8 mouse cellular contexts compared by ENCODE assay signal in genomic region chr1:20951300-20951763, GRCm38 (mm10). TPM values are rescaled to one million over a fixed set of nuclear protein-coding genes. Genes with fewer than 3 reads are reported as not detected.
DNase-seq lines count a peak whose midpoint lies in the region; ATAC-seq and TF ChIP-seq lines count a peak whose summit lies in the region.

Efhc1 (plus strand) TSS chr1:20951626.

- WGBS in hindbrain, embryonic 10.5 days, result 1% methylated on average over 23 of the region's 23 CpGs
- 2% methylated on average over 21 of the region's 23 CpGs for WGBS in lung, embryonic 15.5 days
- WGBS in thymus, adult 2 months, result 9% methylated on average over 22 of the region's 23 CpGs

- peak within 1 kb of the TSS; percentile 95 for H3K27ac ChIP-seq in hindbrain, embryonic 10.5 days
- peak within 1 kb of the TSS; percentile 30 for H3K27ac ChIP-seq in lung, embryonic 15.5 days
- H3K27ac ChIP-seq in thymus, adult 2 months (ENCODE audit: control insufficient read depth, insufficient read depth, low read length), result no peak within 1 kb of the TSS

- H3K4me3 ChIP-seq in hindbrain, embryonic 10.5 days, result peak within 1 kb of the TSS; percentile 58
- H3K4me3 ChIP-seq in lung, embryonic 15.5 days, result peak within 1 kb of the TSS; percentile 53
- peak within 1 kb of the TSS; percentile 42 for H3K4me3 ChIP-seq in thymus, adult 2 months (ENCODE audit: control insufficient read depth, insufficient read depth, low read length)

- TF ChIP-seq CTCF in thymus, adult 2 months (IDR thresholded peaks at IDR 0.05; ENCODE audit: borderline replicate concordance, control insufficient read depth, extremely low read depth, insufficient read depth, low read length, poor library complexity), result no peak

- peak within 1 kb of the TSS; percentile 78 for H3K4me2 ChIP-seq in lung, embryonic 15.5 days

- no peak; the same call in 1 of the 2 replicates for TF ChIP-seq POLR2A in thymus, adult 2 months (IDR thresholded peaks at IDR 0.05; ENCODE audit: control insufficient read depth, extremely low read depth, insufficient read depth, low read length, poor library complexity)

- peaks cover 16% of the 10 kb centered on the region for H3K4me1 ChIP-seq in hindbrain, embryonic 10.5 days (replicated peaks)
- peaks cover 6% of the 10 kb centered on the region; the same call in 1 of the 2 replicates for H3K4me1 ChIP-seq in lung, embryonic 15.5 days
- peaks cover 11% of the 10 kb centered on the region for H3K4me1 ChIP-seq in thymus, adult 2 months (replicated peaks; ENCODE audit: control insufficient read depth, insufficient read depth, low read length)

- ATAC-seq in lung, embryonic 15.5 days (ENCODE audit: borderline replicate concordance, extremely low read depth, low FRiP score, low TSS enrichment), result peak; percentile 98

- H3K27me3 ChIP-seq in hindbrain, embryonic 10.5 days (ENCODE audit: insufficient read depth, poor library complexity, severe bottlenecking), result no peaks in the 10 kb centered on the region
- H3K27me3 ChIP-seq in lung, embryonic 15.5 days, result no peaks in the 10 kb centered on the region
- H3K27me3 ChIP-seq in thymus, adult 2 months (ENCODE audit: control insufficient read depth, insufficient read depth, low read length), result no peaks in the 10 kb centered on the region

- peak; percentile 98 for DNase-seq in NIH3T3 (ENCODE audit: low read depth)
- DNase-seq in cerebellum, adult 9-11 months, result peak; percentile 94
- DNase-seq in frontal cortex, adult 2 months (ENCODE audit: extremely low spot score in 1 of 2, low spot score in 1 of 2), result peak; percentile 91 to 95
- DNase-seq in hindbrain, embryonic 10.5 days (ENCODE audit: low spot score), result peak; percentile 98
- DNase-seq in layer of hippocampus, adult 9-10 months (ENCODE audit: low spot score), result peak; percentile 90
- DNase-seq in ovary, adult 18-20 months (ENCODE audit: low spot score), result peak; percentile 94
- peak; percentile 85 for DNase-seq in thymus, adult 2 months

- H3K9me3 ChIP-seq in hindbrain, embryonic 10.5 days, result no peaks in the 10 kb centered on the region
- H3K9me3 ChIP-seq in lung, embryonic 15.5 days, result no peaks in the 10 kb centered on the region

- no peaks in the 10 kb centered on the region for H3K36me3 ChIP-seq in hindbrain, embryonic 10.5 days
- no peaks in the 10 kb centered on the region for H3K36me3 ChIP-seq in lung, embryonic 15.5 days
- no peaks in the 10 kb centered on the region for H3K36me3 ChIP-seq in thymus, adult 2 months (ENCODE audit: control insufficient read depth, insufficient read depth, low read length)

- peak within 1 kb of the TSS; percentile 39 for H3K9ac ChIP-seq in lung, embryonic 15.5 days

RNA-seq across cellular contexts. Expression of gene Efhc1, which starts in this region (rescaled TPM):
- polyA plus RNA-seq in frontal cortex, adult 2 months (2012; rRNA removed), result 1.7 and 1.8 TPM in 2 replicates
- polyA plus RNA-seq in hindbrain, embryonic 10.5 days (2016; fragmentation: Nextera tagmentation; extraction: Ambion mirVana), result 2.1 and 2.3 TPM in 2 replicates
- polyA plus RNA-seq in lung, embryonic 15.5 days (2015; fragmentation: Nextera tagmentation; extraction: Ambion mirVana), result 5.2 and 5.3 TPM in 2 replicates
- polyA plus RNA-seq in thymus, adult 2 months (2012; rRNA removed), result 0.55 and 2.6 TPM in 2 replicates
